Mouse (Mus musculus) heart, postnatal 0 days (tissue): ENCODE data around the gene Scnn1b.

Experiments
- CTCF ChIP-seq: IDR thresholded peaks from 2 replicates; pipeline ENCODE4 v1.5.1; 2016; ENCODE audit warnings: antibody characterized with exemption, control low read depth, low read depth
- EP300 ChIP-seq: IDR thresholded peaks from 2 replicates; pipeline ENCODE4 v1.6.1; 2016; ENCODE audit warnings: antibody characterized with exemption, low read depth

DNA sequence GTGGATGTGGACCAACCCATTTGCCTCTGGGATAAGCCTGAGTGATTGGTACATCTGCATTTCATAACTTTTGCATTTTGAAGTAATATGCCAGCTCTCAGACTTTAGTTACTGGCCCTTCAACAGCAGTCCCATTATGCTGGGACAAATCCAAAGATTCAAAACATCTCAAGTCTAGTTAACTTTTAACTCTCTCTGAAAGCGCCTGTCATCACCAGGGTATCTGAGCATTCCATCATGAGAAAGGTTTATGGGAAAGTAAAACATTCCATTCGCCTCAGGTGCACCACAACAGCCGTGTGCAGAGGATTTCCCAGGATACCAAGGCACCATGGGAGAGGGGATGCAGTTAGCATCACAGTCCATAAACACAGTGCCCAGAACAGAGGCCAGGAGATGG, 76.8 kb downstream of the Scnn1b start:
- TF ChIP-seq CTCF = no peak
- no peak for TF ChIP-seq EP300
